Mouse (Mus musculus): ENCODE results near the gene Arhgef38. TPM values are rescaled to one million over a fixed set of nuclear protein-coding genes. Genes with fewer than 3 reads are reported as not detected.

Arhgef38 gene
- polyA plus RNA-seq, 1 experiment from 2014 or later, result not detected

DNA sequence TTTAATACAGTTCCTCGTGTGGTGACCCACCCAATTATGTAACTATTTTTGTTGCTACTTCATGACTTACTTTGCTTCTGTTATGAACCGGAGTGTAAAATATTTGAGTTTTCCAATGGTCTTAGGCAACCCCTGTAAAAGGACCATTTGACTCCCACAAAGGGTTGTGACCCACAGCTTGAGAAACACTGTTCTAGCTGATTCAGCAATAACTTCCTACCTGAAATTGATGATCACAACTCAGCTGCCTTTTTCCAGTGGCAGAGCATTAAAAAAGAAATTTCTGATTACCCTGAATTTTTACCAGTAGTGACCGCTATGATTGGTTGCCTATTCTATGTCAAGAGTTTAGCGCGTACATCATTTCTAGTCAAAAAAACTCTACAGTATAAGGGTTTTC is 103.4 kb downstream of the Arhgef38 start:
- Histone ChIP-seq H3K4me2 (no peak overlapping the region), H3K27ac (ENCODE audit: poor library complexity, severe bottlenecking) (no peak overlapping the region), H3K9me3 (replicated peaks) (no peaks in the 10 kb centered on the region), H3K27me3 (replicated peaks) (no peaks in the 10 kb centered on the region), H3K36me3 (no peaks in the 10 kb centered on the region), H3K4me3 (no peak overlapping the region), H3K9ac (no peak overlapping the region), H3K4me1 (replicated peaks) (no peaks in the 10 kb centered on the region)
- 88% methylated on average over 5 of the region's 5 CpGs for WGBS
- no peak for ATAC-seq (ENCODE audit: insufficient number of reproducible peaks, low FRiP score)

DNA sequence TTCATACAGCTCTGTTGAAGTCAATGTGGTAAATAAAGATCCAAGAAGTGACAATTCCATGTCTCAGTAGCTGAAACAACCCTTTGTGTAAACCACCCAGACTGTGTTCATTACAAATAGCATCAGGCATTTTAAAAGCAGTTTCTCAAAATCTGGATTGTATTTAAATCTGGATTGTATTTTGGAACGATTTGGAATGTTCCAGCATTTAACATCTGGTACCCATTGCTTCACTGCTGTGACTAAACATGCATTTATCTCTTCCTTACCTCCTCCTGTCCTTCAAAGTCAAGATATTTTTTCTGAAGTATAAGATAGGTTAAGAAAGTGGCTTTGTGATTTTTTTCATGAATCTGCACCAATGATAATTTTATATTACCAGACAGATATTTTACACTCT is 121.5 kb downstream of the Arhgef38 start:
- 30% methylated on average over 1 of the region's 1 CpGs for WGBS
- H3K9me3 ChIP-seq (replicated peaks), result no peaks in the 10 kb centered on the region
- no peak for ATAC-seq (ENCODE audit: insufficient number of reproducible peaks, low FRiP score)

DNA sequence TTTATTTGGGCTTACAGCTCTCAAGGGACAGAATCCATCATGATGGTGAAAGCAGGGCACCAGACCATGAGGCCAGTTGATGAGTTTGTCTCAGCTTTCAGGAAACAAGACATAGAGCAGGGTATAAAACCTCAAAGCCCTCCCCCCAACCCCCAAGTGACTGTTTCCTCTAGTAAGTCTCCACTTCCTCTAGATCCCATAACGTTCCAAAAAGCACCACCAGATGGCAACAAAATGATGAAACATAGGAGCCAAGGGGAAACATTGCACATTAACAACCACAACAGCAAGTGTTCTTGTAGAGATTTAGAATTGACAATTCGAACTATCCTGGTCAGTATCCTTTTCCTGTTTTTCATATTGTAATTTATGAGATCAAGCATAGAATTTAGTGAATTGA is 123.0 kb downstream of the Arhgef38 start:
- H3K27me3 ChIP-seq (replicated peaks), result no peaks in the 10 kb centered on the region
- H3K27ac ChIP-seq (ENCODE audit: poor library complexity, severe bottlenecking), result no peak overlapping the region
- H3K36me3 ChIP-seq, result peaks cover 21% of the 10 kb centered on the region
- ATAC-seq (ENCODE audit: insufficient number of reproducible peaks, low FRiP score), result no peak
- no peak overlapping the region for H3K4me3 ChIP-seq
- H3K9me3 ChIP-seq (replicated peaks), result no peaks in the 10 kb centered on the region
- no peak overlapping the region for H3K9ac ChIP-seq
- WGBS, result 30% methylated on average over 2 of the region's 2 CpGs
- no peak overlapping the region for H3K4me2 ChIP-seq
- no peaks in the 10 kb centered on the region for H3K4me1 ChIP-seq (replicated peaks)

More for the DNA sequence above, 121.5 kb downstream of the Arhgef38 start:
- Histone ChIP-seq H3K4me3 (no peak overlapping the region), H3K9ac (no peak overlapping the region), H3K27ac (ENCODE audit: poor library complexity, severe bottlenecking) (no peak overlapping the region), H3K27me3 (replicated peaks) (no peaks in the 10 kb centered on the region), H3K4me1 (replicated peaks) (no peaks in the 10 kb centered on the region), H3K4me2 (no peak overlapping the region), H3K36me3 (peaks cover 12% of the 10 kb centered on the region)

DNA sequence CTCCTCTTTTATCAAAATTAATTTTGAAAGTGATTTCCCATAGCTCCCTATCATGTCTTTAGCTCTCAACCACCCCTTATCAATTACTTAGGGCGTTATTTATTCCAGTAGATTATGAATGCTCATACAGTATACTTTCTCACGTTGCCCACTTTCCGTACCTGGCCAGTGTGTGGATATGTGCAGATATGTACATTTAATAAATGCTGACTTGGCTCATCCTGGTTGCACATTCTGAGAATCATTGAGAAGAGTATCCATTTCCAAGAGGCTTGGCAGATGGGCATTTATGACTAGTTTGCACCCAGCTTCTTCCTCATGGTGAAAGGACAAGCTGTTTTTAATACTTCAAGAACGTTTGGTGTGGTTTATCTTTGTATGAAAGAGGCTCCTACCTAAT is 124.9 kb downstream of the Arhgef38 start:
- H3K4me3 ChIP-seq, result no peak overlapping the region
- no peaks in the 10 kb centered on the region for H3K4me1 ChIP-seq (replicated peaks)
- 86% methylated on average over 4 of the region's 4 CpGs for WGBS

DNA sequence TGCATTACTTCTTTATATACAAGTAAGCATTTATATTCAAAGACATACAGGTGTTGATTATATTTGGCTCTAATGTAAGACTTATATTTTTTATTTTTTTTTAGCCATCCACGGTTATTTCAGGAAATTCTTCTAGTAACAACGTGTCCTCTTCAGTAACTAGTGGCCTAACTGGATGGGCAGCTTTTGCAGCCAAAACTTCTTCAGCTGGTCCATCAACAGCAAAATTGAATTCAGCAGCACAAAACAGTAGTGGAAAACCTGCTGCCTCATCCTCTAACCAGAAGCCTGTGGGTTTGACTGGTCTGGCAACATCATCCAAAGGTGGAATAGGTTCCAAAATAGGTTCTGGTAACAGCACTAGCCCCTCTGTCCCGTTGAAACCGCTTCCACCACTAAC is 126.0 kb downstream of the Arhgef38 start:
- H3K4me1 ChIP-seq (replicated peaks), result no peaks in the 10 kb centered on the region

More for the DNA sequence above, 124.9 kb downstream of the Arhgef38 start:
- H3K27ac ChIP-seq (ENCODE audit: poor library complexity, severe bottlenecking), result no peak overlapping the region
- peaks cover 34% of the 10 kb centered on the region for H3K36me3 ChIP-seq
- H3K27me3 ChIP-seq (replicated peaks), result no peaks in the 10 kb centered on the region
- H3K9me3 ChIP-seq (replicated peaks), result no peaks in the 10 kb centered on the region
- no peak overlapping the region for H3K4me2 ChIP-seq
- no peak overlapping the region for H3K9ac ChIP-seq
- no peak for ATAC-seq (ENCODE audit: insufficient number of reproducible peaks, low FRiP score)

DNA sequence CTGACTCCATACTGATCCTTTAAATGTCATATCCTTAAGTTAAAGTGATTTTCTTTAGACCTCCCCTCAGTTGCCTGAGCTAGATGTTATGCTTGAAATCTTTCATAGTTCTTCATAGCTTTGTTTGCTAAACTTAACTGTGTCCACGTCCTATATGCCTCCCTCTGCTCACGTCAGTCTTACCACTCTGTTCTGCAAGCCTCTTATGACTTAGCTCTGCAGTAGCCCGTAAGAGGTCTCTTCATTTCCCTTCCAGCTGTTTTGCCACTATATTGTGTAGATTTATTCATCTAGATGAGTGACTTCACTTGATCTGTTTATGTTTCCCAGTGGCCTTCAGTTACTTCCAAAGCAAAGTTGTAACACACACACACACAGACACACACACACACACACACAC is 130.3 kb downstream of the Arhgef38 start:
- Histone ChIP-seq H3K4me1 (replicated peaks) (no peaks in the 10 kb centered on the region), H3K27ac (ENCODE audit: poor library complexity, severe bottlenecking) (no peak overlapping the region), H3K9ac (no peak overlapping the region), H3K4me3 (no peak overlapping the region), H3K36me3 (peaks cover 63% of the 10 kb centered on the region), H3K4me2 (no peak overlapping the region), H3K9me3 (replicated peaks) (no peaks in the 10 kb centered on the region), H3K27me3 (replicated peaks) (no peaks in the 10 kb centered on the region)
- WGBS, result 93% methylated on average over 3 of the region's 3 CpGs
- no peak for ATAC-seq (ENCODE audit: insufficient number of reproducible peaks, low FRiP score)

More for the DNA sequence above, 126.0 kb downstream of the Arhgef38 start:
- ATAC-seq (ENCODE audit: insufficient number of reproducible peaks, low FRiP score), result no peak
- H3K27ac ChIP-seq (ENCODE audit: poor library complexity, severe bottlenecking), result no peak overlapping the region
- no peaks in the 10 kb centered on the region for H3K9me3 ChIP-seq (replicated peaks)
- no peak overlapping the region for H3K4me2 ChIP-seq
- WGBS, result 93% methylated on average over 4 of the region's 4 CpGs
- peaks cover 42% of the 10 kb centered on the region for H3K36me3 ChIP-seq
- H3K9ac ChIP-seq, result no peak overlapping the region
- H3K4me3 ChIP-seq, result no peak overlapping the region
- H3K27me3 ChIP-seq (replicated peaks), result no peaks in the 10 kb centered on the region

DNA sequence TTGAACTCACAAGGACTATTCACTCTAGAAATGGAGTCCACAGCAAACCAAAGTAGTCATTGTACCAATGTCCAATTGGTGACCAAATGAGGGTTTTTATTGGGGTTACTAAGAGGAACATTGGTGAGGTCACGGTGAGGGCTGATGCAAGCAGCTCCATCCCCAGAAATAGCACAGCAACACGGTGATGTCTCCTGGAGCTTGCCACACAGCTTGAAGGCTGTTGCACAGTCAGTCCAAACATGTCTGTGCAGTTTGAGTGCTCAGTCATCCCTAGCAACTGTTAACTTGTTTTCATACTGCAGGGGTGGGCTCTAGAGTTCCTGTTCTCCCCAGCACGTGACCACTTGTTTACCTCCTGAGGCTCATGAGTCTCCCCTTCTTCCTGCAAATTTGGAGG is 131.0 kb downstream of the Arhgef38 start:
- H3K27ac ChIP-seq (ENCODE audit: poor library complexity, severe bottlenecking), result no peak overlapping the region
- no peaks in the 10 kb centered on the region for H3K9me3 ChIP-seq (replicated peaks)
- H3K4me1 ChIP-seq (replicated peaks), result no peaks in the 10 kb centered on the region
- 79% methylated on average over 3 of the region's 3 CpGs for WGBS
- H3K4me2 ChIP-seq, result no peak overlapping the region
- H3K9ac ChIP-seq, result no peak overlapping the region
- H3K36me3 ChIP-seq, result peaks cover 61% of the 10 kb centered on the region
- H3K4me3 ChIP-seq, result no peak overlapping the region
- H3K27me3 ChIP-seq (replicated peaks), result no peaks in the 10 kb centered on the region
- no peak for ATAC-seq (ENCODE audit: insufficient number of reproducible peaks, low FRiP score)

DNA sequence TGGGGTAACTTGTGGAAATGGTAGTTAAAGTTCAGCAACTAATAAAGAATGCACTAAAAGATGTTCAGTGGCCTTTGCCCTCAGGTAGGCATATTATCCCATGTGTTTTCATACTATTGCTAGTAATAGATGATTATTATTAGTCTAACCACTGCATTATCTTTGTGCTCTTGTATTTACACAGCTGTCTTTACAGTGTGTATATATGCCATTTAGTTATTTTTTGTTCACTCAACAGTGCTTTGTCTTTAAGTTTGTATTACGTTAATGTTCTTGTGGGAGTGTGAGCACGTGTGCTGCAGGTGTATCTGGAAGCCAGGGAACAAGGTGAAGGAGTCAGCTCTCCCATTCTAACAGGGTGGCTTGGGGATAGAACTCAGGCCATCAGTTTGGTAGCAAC is 135.8 kb downstream of the Arhgef38 start:
- 89% methylated on average over 2 of the region's 2 CpGs for WGBS
- Histone ChIP-seq H3K4me1 (replicated peaks) (no peaks in the 10 kb centered on the region), H3K36me3 (peaks cover 39% of the 10 kb centered on the region), H3K27me3 (replicated peaks) (no peaks in the 10 kb centered on the region), H3K9me3 (replicated peaks) (no peaks in the 10 kb centered on the region), H3K27ac (ENCODE audit: poor library complexity, severe bottlenecking) (no peak overlapping the region), H3K9ac (no peak overlapping the region), H3K4me2 (no peak overlapping the region), H3K4me3 (no peak overlapping the region)
- no peak for ATAC-seq (ENCODE audit: insufficient number of reproducible peaks, low FRiP score)

DNA sequence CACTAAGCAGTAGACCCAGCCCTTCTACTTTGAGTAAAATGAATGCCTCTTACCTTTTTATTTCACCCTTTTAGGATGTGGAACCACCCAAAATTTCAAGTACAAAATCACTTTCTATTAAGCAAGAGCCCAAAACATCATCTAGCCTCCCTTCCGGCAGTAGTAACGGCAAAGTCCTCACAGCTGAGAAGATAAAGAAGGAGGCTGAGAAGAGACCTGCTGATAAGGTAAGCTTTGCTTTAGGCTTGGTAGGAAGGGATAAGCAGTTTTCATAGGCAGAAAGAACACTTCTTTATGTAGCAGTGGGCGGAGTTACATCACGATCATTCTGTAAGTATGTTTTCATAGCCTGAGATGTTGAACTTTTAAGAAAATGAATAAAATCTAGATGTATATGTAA is 136.4 kb downstream of the Arhgef38 start:
- H3K4me3 ChIP-seq, result no peak overlapping the region
- H3K9me3 ChIP-seq (replicated peaks), result no peaks in the 10 kb centered on the region
- H3K9ac ChIP-seq, result no peak overlapping the region
- H3K4me1 ChIP-seq (replicated peaks), result no peaks in the 10 kb centered on the region
- no peak overlapping the region for H3K4me2 ChIP-seq
- WGBS, result 77% methylated on average over 4 of the region's 4 CpGs
- no peak for ATAC-seq (ENCODE audit: insufficient number of reproducible peaks, low FRiP score)
- no peaks in the 10 kb centered on the region for H3K27me3 ChIP-seq (replicated peaks)
- no peak overlapping the region for H3K27ac ChIP-seq (ENCODE audit: poor library complexity, severe bottlenecking)
- H3K36me3 ChIP-seq, result peaks cover 33% of the 10 kb centered on the region

DNA sequence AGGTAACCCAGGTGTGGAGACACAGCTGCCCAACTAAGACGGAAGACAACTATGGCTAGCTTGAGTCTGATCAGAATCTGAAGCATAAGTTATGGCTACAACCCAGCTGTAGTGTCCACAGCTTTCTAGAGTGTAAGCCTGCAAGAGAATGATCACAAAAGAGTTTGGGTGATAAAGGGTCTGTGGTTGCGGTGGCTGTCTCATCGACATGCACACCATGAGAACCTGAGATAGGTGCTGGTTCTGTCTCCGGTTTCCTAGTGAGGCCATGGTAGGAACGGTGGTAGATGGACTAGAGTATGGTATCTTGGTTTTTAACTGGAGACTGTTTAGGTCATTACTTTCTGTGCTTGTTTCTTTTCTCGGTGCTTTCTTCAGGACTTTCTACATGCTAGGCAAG is 136.8 kb downstream of the Arhgef38 start:
- WGBS, result 89% methylated on average over 6 of the region's 6 CpGs
- H3K4me2 ChIP-seq, result no peak overlapping the region
- H3K4me1 ChIP-seq (replicated peaks), result no peaks in the 10 kb centered on the region
- no peak for ATAC-seq (ENCODE audit: insufficient number of reproducible peaks, low FRiP score)
- no peak overlapping the region for H3K4me3 ChIP-seq
- no peak overlapping the region for H3K9ac ChIP-seq
- peaks cover 32% of the 10 kb centered on the region for H3K36me3 ChIP-seq
- H3K27me3 ChIP-seq (replicated peaks), result no peaks in the 10 kb centered on the region
- H3K9me3 ChIP-seq (replicated peaks), result no peaks in the 10 kb centered on the region
- no peak overlapping the region for H3K27ac ChIP-seq (ENCODE audit: poor library complexity, severe bottlenecking)

DNA sequence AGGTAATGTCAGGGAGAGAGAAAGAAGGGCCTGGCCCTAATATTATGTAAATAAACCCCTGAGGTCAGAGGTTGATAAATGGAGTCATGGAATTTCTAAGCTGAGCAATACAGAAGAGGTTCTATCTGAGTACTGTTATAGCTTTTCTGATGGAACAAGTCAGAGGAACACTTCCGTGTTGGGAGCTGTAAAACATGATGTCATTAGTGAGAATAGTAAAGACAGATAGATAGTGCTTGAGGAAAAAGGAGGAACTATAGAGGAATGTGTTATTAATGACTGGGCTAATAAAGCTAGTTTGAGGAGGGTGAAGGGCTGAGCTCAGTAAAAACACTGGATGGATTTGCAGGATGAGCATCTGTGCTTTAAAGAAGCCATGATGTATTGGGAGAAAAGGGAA is 140.4 kb downstream of the Arhgef38 start:
- H3K9me3 ChIP-seq (replicated peaks), result no peaks in the 10 kb centered on the region
- H3K4me2 ChIP-seq, result no peak overlapping the region
- 0 out of 2 replicates have a peak, but pooled peaks cover 2% of the 10 kb centered on the region for H3K4me1 ChIP-seq (replicated peaks)
- peaks cover 14% of the 10 kb centered on the region for H3K36me3 ChIP-seq
- no peak overlapping the region for H3K27ac ChIP-seq (ENCODE audit: poor library complexity, severe bottlenecking)
- no peaks in the 10 kb centered on the region for H3K27me3 ChIP-seq (replicated peaks)
- WGBS, result 49% methylated on average over 1 of the region's 1 CpGs
- no peak for ATAC-seq (ENCODE audit: insufficient number of reproducible peaks, low FRiP score)
- no peak overlapping the region for H3K4me3 ChIP-seq
- H3K9ac ChIP-seq, result no peak overlapping the region

DNA sequence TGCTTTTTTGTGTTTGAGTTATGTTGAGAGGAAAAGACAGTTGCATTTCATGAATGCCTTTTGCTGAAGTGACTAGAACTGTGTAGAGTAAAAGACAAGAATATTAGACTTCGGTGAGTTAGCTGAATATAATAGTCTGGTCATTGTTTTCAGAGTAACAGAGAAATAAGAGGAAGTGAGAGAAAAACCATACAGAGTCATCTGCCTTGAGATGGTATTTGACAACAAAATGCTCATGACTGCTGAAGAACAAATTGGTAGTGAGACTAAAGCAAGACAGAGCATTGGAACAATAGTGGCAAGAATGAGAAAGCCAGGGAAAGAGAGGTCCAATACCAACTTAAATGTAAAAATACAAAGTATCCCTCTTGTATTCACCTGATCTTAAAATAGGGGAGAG is 141.8 kb downstream of the Arhgef38 start:
- Histone ChIP-seq H3K9me3 (replicated peaks) (no peaks in the 10 kb centered on the region), H3K4me2 (no peak overlapping the region; the same call in 1 of the 2 replicates), H3K4me3 (peak overlapping the region; percentile 89), H3K27ac (ENCODE audit: poor library complexity, severe bottlenecking) (no peak overlapping the region), H3K27me3 (replicated peaks) (no peaks in the 10 kb centered on the region), H3K9ac (no peak overlapping the region), H3K36me3 (peaks cover 3% of the 10 kb centered on the region), H3K4me1 (replicated peaks) (0 out of 2 replicates have a peak, but pooled peaks cover 2% of the 10 kb centered on the region)
- no peak for ATAC-seq (ENCODE audit: insufficient number of reproducible peaks, low FRiP score)
- 83% methylated on average over 1 of the region's 1 CpGs for WGBS

All from heart, embryonic 12.5 days (tissue).